Mouse (Mus musculus): ENCODE results near the gene Slc38a10.
A peak's percentile ranks its signal among the peaks of the same experiment; 100 is the strongest.

Gene Slc38a10

DNA sequence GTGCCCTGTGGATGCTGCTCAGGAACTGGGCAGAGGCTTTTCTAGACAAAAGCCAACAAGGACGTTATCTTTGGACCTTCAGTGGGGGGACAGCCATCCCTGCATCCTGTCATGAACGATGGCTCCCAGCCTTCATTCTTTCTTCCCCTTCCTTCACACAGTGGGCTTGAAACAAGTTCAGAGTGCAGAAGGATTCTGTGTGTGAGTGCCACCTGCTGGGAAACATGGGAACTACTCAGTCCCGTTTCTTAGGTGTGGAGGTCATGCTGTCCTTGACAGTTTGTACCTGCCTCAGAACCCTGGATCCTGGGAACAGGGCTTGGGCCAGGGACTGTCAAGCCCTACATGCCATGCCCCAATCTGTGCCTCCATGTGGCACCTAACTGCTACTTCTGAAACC is 50.1 kb downstream of the Slc38a10 start:
- peak; percentile 82 for DNase-seq (ENCODE audit: low read depth)

DNA sequence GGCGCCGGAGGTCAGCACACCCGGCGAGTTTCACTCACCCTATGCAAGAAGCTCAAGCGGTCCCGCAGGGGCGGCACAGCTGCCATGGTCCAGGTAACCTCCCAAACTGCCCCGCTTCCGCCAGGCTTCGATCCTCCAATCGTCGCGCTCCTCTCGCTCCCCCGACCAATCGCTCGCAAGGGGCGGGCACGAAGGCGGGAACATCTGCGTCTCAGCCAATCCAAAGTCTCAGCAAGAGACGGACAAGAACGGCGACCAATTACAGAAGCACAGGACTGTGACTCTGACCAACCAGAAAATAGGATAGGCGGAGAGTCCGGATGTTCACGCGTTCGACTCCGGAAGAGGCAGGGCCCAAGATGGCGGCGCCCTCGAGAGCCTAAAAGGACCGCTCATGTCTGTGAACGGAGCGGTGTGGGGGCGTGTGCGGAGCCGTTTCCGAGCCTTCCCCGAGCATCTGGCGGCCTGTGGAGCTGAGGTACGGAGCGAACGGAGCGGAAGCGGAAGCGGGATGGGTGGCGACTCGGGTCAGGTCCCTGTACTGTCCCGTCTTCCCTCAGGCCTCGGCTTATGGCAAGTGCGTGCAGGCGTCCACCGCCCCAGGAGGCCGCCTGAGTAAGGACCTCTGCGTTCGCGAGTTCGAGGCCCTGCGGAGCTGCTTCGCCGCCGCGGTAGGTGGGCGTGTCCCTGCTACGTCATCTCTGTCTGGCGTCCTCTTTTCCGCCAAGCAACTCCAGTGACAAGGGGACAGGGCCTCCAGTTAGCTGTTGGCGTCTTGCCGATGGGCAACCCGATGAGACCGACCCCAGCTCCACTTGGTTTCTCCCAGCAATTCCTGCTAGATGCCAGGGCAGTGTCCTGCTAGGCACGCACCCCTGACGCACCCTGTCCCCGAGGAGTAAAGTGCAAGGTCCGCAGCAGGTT is 52.3 kb downstream of the Slc38a10 start, which contains the start of the genes Tepsin and Ndufaf8:
Gene Tepsin (minus strand): TSS at position 144 of the 924 bp plus-strand sequence.
Gene Ndufaf8 (plus strand): TSS at position 341 of the 924 bp plus-strand sequence.
- peak; percentile 99 for DNase-seq (ENCODE audit: low read depth)

DNA sequence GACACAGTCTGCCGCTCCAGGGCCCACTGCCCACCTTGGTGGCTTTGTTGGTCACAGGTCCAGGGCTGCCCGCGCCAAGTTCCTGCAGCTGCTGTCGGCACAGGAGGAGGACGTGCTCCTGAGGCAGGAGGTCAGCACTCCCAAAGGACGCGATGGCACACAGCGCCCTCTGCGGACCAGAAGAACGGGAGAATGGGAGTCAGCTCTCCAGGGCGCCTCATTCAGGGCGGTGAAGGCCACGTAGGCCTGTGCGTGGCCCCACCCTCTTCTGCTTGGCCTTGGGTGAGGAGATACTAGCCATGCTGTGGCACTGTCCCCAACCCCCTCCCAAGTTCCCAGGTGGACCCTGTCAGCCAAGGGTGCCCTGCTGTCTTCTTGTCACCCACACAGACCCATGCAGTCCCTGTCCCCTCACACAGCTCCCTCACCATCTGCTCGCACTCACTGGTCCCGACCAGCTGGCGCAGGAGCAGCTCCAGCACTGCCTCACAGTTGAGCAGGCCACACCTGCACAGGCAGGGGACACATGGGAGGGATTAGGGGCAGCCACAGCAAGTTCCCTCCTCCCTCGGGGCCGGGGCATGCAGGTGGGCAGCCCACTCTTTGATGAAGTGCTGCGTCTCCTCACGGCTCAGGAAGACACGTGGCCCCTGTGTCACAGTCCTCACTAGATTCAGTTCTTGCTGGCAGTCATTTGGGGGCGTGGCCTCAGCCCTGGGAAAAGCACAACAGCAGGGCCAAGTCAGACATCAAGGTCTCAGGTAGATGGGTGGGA is 58.1 kb downstream of the Slc38a10 start:
- DNase-seq (ENCODE audit: low read depth), result no peak

DNA sequence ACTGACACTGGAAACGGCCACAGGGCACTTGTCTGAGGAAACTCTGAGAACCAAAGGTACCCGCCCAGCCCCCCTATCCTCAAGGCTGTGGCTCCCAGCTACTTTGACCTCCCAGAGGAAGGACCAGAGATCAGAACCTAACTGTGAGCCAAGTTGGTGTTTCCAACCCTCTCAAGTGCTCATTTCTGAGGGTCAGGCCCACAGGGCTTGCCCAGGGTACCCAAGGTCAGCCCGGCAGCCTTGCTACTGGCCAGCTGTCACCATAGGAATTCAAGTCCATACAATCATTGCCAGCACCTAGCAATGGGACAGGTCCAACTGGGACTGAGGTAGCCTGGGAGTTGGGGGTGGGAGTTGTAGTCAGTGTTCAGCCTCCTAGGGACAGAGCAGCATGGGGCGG is 60.5 kb downstream of the Slc38a10 start:
- no peak for DNase-seq (ENCODE audit: low read depth)

DNA sequence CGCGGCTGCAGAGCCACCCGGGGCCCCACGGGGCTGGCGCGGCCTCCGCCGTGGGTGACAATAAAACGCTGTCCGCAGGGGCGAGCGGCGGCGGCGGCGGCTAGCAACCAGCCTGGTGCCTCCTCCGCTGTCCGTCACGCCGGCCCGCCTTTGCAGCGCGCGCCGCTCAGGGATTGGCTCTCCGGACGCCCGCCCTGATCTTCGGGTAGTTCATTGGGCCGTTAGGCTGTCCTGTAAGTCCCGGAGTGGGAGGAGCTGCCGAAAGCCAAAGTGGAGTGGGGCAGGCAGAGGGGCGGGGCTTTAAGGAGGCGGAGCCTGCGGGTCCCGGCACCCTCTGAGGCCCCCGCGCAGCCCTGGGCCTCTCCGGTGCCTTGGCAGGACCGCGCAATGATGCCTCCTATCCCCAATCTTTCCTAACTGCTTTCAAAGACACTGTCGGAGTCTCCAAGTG is 64.4 kb downstream of the Slc38a10 start, which contains the start of gene Cep131:
Gene Cep131 (minus strand): TSS at position 126 of the 451 bp plus-strand sequence.
- DNase-seq (ENCODE audit: low read depth), result peak; percentile 97

DNA sequence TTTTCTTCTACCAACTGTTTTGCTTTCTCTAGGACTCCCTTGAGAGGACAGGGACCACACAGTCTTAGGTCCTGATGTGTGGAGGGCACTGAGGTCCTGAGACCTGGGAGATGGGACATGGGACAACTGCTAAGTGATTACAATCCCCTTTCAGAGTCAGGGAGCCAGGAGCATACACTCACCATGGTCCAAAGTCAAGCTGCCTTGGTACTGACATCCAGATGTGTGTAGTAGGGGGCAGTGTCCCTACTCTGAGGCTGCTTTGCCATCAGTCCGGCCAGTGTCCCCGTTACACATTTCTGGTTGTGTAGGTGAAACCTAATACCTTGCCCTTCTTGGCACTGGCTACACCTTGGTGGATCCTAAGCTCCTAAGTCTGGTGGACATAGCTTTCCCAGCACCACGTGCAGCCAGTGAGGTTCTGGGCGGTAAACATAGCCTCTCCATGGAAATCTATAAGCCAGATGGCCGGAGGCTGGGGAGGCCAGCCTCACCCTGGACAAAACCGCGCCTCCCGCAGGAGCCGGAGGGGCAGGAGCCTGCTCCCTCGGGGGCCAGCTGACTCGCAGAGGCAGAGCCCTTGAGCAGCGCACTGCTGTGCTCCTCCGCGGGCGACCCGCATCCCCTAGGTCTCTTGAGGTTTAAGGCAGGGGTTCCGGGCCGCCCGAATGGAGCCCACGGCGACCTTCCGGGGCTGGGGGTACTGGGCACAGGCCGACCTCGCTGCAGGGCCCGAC is 65.1 kb downstream of the Slc38a10 start:
- DNase-seq (ENCODE audit: low read depth), result peak; percentile 38

DNA sequence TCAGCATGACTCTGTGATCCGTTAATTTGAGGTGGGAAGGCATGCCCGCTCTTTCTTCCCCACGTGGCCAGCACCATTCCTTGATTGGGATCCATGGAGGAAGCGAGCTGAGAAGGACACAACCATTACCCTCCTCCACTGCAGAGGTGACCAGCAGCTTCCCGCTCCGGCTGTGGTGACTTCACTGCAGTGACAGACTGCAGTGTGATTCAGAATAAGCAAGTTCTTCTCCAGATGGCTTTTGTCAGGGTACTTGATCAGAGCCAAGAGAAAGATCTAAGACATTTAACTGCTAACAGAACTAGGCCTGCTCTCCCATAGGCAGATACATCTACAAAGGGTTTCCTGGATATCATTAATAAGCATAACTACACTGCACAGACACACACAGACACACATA is 70.9 kb downstream of the Slc38a10 start:
- DNase-seq (ENCODE audit: low read depth), result no peak

DNA sequence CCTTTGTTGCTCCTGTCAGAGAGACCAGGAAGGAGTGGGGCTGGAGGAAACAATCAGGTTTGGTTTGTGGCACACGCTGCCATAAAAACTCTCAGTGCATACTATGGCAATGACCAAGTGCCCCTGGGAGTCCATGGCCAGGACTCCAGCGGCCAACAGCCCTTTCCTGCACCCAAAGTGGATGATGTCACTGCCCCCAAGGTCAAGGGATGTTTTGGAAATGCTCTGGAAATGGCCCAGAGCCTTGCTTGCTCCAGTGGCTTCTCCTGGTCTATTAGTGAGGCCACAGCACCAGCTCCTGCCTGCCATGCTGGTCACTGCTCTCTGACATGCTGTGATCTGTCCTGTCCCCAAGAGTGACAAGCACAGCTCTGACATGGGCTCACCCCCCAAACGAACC is 75.0 kb downstream of the Slc38a10 start:
- no peak for DNase-seq (ENCODE audit: low read depth)

DNA sequence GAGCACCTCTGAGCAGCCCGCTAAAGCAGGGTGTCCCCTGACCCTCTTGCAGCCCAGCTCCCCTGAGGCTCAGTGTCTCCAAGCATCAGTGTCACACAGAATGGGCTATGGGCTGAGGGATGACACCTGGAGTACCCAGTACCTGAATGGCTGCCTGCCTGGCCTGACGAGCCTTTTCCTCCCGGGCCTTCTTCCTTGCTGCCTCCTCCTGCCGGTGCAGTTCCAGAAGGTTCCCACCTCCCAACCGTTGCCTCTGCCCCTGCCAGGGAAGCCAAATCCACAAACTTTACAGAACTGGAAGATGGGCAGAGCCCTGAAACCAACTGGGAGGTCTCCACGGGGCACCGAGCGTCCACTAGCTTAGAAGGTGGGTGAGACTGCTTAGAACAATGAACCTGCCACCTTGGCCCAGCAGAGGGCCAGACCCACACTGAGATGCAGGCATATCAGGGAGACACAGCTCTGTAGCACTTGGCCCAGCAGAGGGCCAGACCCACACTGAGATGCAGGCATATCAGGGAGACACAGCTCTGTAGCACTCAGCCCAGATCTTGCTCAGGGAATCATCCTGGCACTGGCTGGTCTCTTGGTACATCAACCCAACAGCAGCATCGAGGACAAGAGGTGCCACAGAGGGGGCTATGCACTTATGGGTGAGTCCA is 78.0 kb downstream of the Slc38a10 start:
- DNase-seq (ENCODE audit: low read depth), result no peak

DNA sequence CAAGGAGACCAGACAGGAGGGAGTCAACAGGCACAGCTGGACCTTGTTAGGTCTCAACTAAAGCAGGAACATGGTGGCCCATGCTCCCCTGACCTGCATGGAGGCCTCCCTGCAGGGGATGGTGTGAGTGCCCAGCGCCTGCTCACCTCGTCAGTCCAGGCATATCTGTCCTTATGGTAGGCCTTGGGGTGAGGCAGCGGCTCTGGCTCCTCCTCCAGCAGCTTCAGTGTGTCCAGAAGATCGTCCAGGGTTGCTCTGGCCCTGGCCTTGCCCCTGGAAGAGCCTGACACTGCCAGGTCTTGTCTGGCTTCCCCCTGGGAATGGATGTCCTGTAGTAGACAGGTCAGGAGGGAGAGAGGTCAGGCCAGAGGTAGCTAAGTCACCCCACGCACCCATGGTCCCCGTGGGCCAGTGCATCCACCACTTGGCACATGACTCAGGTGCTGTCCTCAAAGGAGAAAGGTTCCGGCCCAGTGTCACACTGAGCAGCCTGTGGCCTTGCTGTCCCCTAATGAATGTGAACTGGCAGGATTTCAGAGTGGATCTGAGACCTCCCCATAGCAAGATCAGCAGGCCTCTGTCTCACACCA is 79.3 kb downstream of the Slc38a10 start:
- no peak for DNase-seq (ENCODE audit: low read depth)

DNA sequence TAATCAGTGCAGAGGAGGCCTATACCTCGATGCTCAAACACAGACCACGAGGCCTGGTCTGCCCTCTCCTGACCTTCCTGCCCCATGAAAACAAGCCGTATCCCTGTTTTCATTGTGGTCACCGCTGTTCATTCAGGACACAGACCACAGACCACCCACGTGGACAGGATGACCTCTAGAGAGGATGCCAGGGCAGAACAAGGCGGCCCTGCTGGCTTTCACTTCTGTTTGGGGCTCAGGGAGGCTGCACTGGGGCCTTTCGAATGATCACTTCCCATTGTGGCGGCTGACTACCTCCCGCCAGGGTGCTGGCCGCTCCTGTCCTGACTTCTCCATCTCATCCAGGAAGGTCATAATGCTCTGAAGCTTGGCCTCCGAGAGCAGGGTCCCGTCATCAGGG is 80.1 kb downstream of the Slc38a10 start:
- DNase-seq (ENCODE audit: low read depth), result no peak

DNA sequence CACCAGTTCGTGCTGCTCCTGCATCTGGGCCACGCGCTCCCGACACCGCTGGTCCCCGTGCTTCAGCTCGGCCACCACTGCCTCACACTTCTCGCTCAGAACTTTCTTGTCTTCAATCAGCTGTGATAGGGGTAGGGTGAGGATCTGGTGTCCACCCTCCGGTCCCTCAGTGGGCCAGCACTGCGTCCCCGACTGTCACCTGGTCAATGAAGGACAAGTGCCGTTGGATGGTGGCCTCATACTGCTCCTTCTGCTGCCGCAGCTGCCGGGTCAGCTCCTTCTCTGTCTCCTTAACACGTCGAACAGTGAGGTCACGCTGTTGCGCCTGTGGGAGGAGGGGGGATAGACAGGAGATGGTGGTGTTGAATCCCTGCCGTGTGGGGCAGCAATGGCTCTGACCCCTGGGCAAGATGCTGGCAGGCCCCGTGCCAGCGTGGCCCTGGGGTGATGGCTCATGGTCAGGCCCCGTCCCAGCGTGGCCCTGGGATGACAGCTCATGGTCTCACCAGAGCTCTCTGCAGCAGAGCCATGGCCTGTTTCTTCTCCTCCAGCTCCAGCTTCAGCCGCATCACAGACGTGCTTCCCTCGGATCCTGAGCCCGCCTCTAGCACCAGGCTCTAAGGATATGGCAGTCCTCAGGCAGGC is 80.7 kb downstream of the Slc38a10 start:
- no peak for DNase-seq (ENCODE audit: low read depth)

DNA sequence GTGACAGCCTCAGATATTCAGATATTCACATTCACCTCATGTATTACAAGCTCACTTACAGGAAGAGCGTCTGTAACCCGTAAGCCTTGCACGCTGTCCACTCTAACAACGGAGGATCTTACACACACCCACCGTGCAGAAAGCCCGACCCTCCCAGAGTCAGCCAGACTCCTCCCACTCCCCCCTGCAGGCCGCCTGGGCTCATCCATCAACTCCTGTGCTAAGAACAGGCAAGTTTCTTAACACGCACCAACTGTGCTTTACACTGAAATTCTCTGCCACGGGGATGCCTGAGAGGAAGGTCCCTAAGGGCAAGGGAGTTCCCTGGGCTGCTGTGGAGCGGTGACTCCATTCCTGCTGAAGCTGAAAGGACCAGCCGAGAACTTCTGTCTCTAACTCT is 81.9 kb downstream of the Slc38a10 start:
- no peak for DNase-seq (ENCODE audit: low read depth)

DNA sequence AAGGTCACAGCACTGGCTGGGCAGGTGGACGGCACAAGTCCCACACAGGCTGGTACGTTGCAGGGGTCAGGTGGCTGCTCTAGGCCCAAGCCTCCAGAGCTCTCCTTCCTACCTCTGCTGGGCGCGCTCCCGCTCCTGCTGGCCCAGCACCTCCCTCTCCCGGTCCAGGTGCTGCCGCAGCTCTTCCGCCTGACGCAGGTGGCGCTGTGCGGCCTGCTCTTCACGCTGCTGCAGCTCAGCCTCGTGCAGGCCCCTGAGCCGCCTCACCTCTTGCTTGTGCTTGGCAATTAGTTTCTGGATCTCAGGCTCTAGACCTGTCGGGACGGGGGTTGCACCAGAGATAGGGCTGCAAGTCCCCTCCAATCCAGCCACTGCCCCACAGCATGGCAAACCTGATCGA is 83.3 kb downstream of the Slc38a10 start:
- DNase-seq (ENCODE audit: low read depth), result no peak

DNA sequence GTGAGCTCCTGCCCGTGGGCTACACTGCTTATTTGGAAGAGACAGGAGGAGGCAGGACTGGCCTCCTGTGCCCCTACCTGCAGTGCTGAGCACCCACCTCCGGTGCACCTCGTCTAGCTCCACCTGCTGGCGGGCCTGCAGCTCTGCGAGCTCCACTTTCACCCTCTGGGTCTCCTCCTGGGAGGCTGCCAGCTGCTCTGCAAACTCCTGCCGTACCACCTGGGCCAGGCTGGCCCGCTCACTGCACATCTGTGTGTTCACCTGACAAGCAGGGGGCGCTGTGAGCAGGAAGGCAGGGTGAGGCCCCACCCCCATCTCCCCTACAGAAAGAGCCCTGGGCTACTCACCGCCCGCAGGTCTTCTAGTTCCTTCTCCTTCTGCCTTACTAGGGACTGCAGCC is 85.9 kb downstream of the Slc38a10 start:
- peak; percentile 33 for DNase-seq (ENCODE audit: low read depth)

DNA sequence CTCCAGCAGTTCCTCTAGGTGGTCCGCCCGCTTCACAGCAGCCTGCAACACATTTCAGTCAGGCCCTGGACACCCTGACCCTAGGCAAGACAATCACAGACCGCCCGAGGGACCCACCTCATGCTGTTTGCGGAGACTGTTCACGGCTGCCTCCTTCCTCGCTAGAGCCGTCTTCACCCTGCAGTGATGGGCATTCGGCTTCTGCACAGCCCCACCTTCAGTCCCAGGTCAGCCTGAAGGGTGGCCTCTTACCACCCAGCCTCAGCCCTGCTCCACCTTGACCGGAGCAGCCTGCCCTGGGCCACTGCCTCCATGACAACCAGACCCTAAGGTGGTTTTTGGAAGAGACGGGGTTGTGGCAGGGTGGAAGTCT is 86.5 kb downstream of the Slc38a10 start:
- no peak for DNase-seq (ENCODE audit: low read depth)

DNA sequence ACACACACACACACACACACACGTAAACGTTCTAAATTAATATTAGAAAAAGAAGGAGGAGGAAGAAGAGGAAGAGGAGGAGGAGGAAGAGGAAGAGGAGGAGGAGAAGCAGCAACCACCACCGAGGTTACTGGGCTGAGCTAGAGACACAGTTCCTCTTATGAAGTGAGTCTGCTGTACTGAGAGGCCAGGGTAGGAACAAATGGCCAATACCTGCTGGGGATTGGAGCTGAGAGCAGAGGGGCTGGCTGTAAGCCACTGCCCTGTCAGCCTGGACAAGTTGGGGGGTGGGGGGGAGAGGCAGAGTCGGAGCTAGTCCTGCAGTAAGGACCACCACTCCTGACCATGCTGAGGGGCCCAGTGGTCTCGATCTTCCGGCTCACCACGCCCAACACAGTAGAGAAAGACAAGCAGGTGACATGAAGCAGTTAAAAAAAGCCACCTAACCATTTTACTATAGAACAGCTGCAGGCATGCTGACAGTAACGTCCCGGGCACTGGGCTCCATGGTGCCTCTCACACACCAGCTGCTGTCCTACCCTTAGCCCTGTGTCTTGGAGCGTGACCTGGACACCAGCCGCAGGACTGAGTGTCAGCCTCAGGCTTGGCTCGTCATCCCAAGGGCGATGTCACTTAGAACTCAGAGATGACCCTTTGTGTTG is 87.0 kb downstream of the Slc38a10 start:
- peak; percentile 45 for DNase-seq (ENCODE audit: low read depth)

DNA sequence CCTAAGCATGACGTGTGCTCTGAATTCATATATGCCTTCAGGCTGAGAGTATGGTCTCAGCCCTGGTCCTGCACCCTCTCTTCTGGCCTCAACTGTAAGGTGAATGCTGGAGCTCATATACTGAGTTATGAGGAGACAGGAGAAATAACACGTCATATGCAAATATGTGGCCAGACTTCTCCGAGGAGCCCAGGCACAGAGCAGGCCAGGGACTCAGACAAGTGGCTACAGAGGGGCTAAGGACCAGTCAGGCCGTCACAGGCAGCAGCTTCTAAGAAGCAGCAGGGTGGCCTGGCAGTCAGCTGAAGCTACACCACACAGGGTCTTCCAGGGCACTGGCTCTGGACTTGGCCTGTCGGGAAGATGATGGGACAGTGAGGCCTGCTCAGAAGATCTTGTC is 87.8 kb downstream of the Slc38a10 start:
- no peak for DNase-seq (ENCODE audit: low read depth)

DNA sequence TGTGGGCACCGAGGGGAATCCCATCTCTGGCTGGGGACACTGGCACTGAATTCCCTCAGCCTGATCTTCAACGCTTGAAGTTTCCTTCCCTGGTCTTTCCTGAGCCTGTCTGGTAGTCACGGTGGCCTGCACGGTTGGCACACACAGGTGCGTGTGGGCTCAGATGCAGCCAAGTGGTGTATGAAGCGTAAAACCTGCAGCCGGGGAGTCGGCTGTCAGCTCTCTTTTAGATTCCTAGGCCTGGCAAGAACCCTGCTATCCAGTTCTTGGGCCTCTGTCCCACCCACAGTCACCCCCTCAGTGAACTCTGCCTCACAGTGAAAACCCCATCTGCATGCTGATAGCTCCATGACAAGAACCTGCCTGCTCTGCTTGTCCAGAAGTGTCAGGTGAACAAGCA is 90.5 kb downstream of the Slc38a10 start:
- no peak for DNase-seq (ENCODE audit: low read depth)

Data from 416B (cell line).